Mouse (Mus musculus) ES-E14 (cell line): ENCODE results near the gene Ranbp1.

Experiments used
- CHD2 ChIP-seq: IDR thresholded peaks from 2 replicates; pipeline ENCODE4 v1.6.1; 2014; ENCODE audit warnings: mild to moderate bottlenecking, low read depth, low read length, inconsistent platforms
- HCFC1 ChIP-seq: IDR thresholded peaks from 2 replicates; pipeline ENCODE4 v1.6.1; 2012; ENCODE audit warnings: low read length, inconsistent platforms, borderline replicate concordance; ENCODE audit not compliant: insufficient read depth
- ZC3H11A ChIP-seq: IDR thresholded peaks from 2 replicates; pipeline ENCODE4 v1.6.1; 2012; ENCODE audit warnings: low read depth, mild to moderate bottlenecking, inconsistent platforms, low read length, borderline replicate concordance
- ZNF384 ChIP-seq: IDR thresholded peaks from 2 replicates; pipeline ENCODE4 v1.6.1; 2012; ENCODE audit warnings: low read depth, low read length, inconsistent platforms

DNA sequence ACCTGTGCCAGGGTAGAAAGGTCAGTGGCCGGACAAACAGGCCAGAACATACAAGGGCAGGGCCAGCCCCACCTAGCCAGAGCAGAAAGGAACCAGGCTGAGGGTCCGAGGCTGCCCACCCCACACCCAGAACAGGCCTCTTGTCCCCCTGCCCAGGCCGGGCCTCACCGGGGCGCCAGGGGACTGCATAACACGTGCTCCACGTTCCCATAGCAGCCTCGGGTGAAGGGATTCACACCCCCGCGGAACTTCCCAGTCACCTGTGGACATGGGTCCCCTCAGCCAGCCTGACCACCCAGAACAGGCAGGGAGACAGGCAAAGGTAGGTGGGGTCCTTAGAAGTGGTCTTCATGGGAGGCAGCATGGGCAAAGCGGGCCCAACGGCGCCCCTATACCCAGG, 21.3 kb downstream of the Ranbp1 start:
- TF ChIP-seq HCFC1 (no peak), ZC3H11A (no peak), CHD2 (no peak), ZNF384 (no peak)
